Mouse (Mus musculus): ENCODE results near the gene C130026I21Rik. TPM values are rescaled to one million over a fixed set of nuclear protein-coding genes. Genes with fewer than 3 reads are reported as not detected.

The C130026I21Rik gene
- polyA plus RNA-seq, 1 experiment from 2014 or later, result 1.8 TPM

Small RNAs within 50 kb of the gene (microRNA-seq; reads per million reads assigned to microRNA genes)
- not detected for gene Gm27907 (ENCODE audit: borderline number of aligned reads)

Other genes with a start within 250 kb of the C130026I21Rik start
- not detected in 2 replicates for gene Gm10553, start 170.4 kb downstream of the C130026I21Rik start, polyA plus RNA-seq (2015; fragmentation: Nextera tagmentation; extraction: Ambion mirVana)
- gene A530032D15Rik, start 160.7 kb downstream of the C130026I21Rik start, polyA plus RNA-seq (2015; fragmentation: Nextera tagmentation; extraction: Ambion mirVana), result 0.18 and 0.23 TPM in 2 replicates

Data from thymus, postnatal 0 days (tissue).